15 mouse cellular contexts compared by ENCODE assay signal in the genomic region with DNA sequence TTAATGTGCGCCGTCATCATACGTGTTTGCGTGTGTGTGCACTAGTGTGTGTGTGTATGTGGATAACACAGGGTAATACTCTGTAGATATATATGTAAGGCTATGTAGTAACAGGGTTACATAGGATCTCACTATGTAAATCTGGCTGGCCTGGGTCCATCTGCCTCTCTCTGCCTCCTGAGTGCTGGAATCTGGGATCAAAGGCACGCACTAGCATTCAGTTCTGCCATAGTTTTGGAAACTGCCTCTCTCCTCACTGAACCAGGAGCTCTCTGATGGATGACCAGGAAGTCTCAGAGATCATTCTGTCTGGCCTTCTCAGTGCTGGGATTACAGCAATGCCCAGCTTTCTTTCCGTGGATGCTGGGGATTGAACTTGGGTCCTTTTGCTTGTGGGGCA. TPM values are rescaled to one million over a fixed set of nuclear protein-coding genes. Genes with fewer than 3 reads are reported as not detected.
A peak's percentile ranks its signal among the peaks of the same experiment; 100 is the strongest.
DNase-seq lines count a peak whose midpoint lies in the region; ATAC-seq and TF ChIP-seq lines count a peak whose summit lies in the region.
"Had no signal": no experiment of that assay in that cellular context is flagged by ENCODE, and none has a peak within 500 bp of the region (broad histone marks: within the 10 kb centered on the region; RNA-seq: fewer than 3 reads in every experiment).

No protein-coding gene starts in this region.

- DNase-seq in forebrain, embryonic 10.5 days (ENCODE audit: extremely low spot score, low spot score) = no peak
- no peak for DNase-seq in ES-E14 (ENCODE audit: low read depth, low spot score)
- no peak for DNase-seq in layer of hippocampus, adult 8-10 months (ENCODE audit: low spot score in 2 of 2)
- no peak for DNase-seq in c-Kit-positive CD71-positive TER-119-positive erythroid progenitor cells, embryonic 14.5 days (ENCODE audit: low spot score)
- DNase-seq: cerebellum, adult 8-10 months; gastrocnemius, postnatal 36 days; lung, postnatal 10 days; thymus, adult 2 months had no signal

- peaks cover 36% of the 10 kb centered on the region for H3K4me1 ChIP-seq in forebrain, embryonic 16.5 days (replicated peaks; ENCODE audit: control insufficient read depth, insufficient read depth, low read length)
- peaks cover 80% of the 10 kb centered on the region for H3K4me1 ChIP-seq in forebrain, embryonic 10.5 days
- H3K4me1 ChIP-seq in intestine, embryonic 16.5 days (ENCODE audit: control insufficient read depth, insufficient read depth, low read length) = peaks cover 23% of the 10 kb centered on the region
- H3K4me1 ChIP-seq in intestine, postnatal 0 days (replicated peaks; ENCODE audit: control insufficient read depth, insufficient read depth, low read length) = no peaks in the 10 kb centered on the region
- peaks cover 26 to 49% of the 10 kb centered on the region in 2 experiments for H3K4me1 ChIP-seq in ES-E14 (ENCODE audit: control insufficient read depth in 2 of 2, insufficient read depth in 2 of 2, low read length in 2 of 2, poor library complexity in 1 of 2)
- peaks cover 65% of the 10 kb centered on the region for H3K4me1 ChIP-seq in limb, embryonic 12.5 days (replicated peaks)

- H3K27me3 ChIP-seq in forebrain, embryonic 16.5 days (replicated peaks; ENCODE audit: control insufficient read depth, insufficient read depth, low read length) = no peaks in the 10 kb centered on the region
- H3K27me3 ChIP-seq in forebrain, embryonic 10.5 days (ENCODE audit: poor library complexity, severe bottlenecking) = peaks cover 77% of the 10 kb centered on the region
- no peaks in the 10 kb centered on the region for H3K27me3 ChIP-seq in intestine, embryonic 16.5 days (replicated peaks; ENCODE audit: control insufficient read depth, insufficient read depth, low read length)
- H3K27me3 ChIP-seq in intestine, postnatal 0 days (replicated peaks; ENCODE audit: control insufficient read depth, insufficient read depth, low read length) = 0 out of 2 replicates have a peak, but pooled peaks cover 8% of the 10 kb centered on the region
- no peaks in the 10 kb centered on the region for H3K27me3 ChIP-seq in limb, embryonic 12.5 days

- in situ Hi-C loops in ES-E14 (cut with MboI; ENCODE audit: low sequenced_read_pairs in 2 of 2, unreplicated experiment in 2 of 2) = no loop called here

- no peaks in the 10 kb centered on the region for H3K9me3 ChIP-seq in forebrain, embryonic 16.5 days (ENCODE audit: control insufficient read depth, low read length)
- no peaks in the 10 kb centered on the region for H3K9me3 ChIP-seq in forebrain, embryonic 10.5 days
- H3K9me3 ChIP-seq in intestine, embryonic 16.5 days (ENCODE audit: control insufficient read depth, low read length) = no peaks in the 10 kb centered on the region
- no peaks in the 10 kb centered on the region for H3K9me3 ChIP-seq in intestine, postnatal 0 days (ENCODE audit: control insufficient read depth)
- H3K9me3 ChIP-seq in ES-E14 (ENCODE audit: control insufficient read depth, insufficient read depth, low read depth, low read length) = no peaks in the 10 kb centered on the region
- H3K9me3 ChIP-seq in limb, embryonic 12.5 days = no peaks in the 10 kb centered on the region
- H3K9me3 ChIP-seq: hindbrain, embryonic 12.5 days; midbrain, embryonic 15.5 days had no signal

- no peak overlapping the region for H3K4me2 ChIP-seq in forebrain, embryonic 16.5 days (ENCODE audit: low read length)
- H3K4me2 ChIP-seq in intestine, embryonic 16.5 days (ENCODE audit: low read depth, low read length) = no peak overlapping the region
- no peak overlapping the region for H3K4me2 ChIP-seq in intestine, postnatal 0 days (replicated peaks; ENCODE audit: low read depth)
- H3K4me2 ChIP-seq in limb, embryonic 12.5 days = peak overlapping the region; percentile 60; the same call in 1 of the 2 replicates
- H3K4me2 ChIP-seq: hindbrain, embryonic 12.5 days; midbrain, embryonic 15.5 days had no signal

- 79% methylated on average over 6 of the region's 6 CpGs for whole genome bisulfite sequencing in forebrain, embryonic 16.5 days
- 77% methylated on average over 6 of the region's 6 CpGs for WGBS in forebrain, embryonic 10.5 days
- 78% methylated on average over 6 of the region's 6 CpGs for WGBS in intestine, embryonic 16.5 days
- WGBS in intestine, postnatal 0 days = 86% methylated on average over 6 of the region's 6 CpGs
- WGBS in limb, embryonic 12.5 days = 70% methylated on average over 6 of the region's 6 CpGs

- ATAC-seq in forebrain, embryonic 16.5 days = no peak
- no peak for ATAC-seq in intestine, embryonic 16.5 days
- no peak for ATAC-seq in intestine, postnatal 0 days
- ATAC-seq in limb, embryonic 12.5 days (ENCODE audit: insufficient number of reproducible peaks, insufficient read depth, low FRiP score, low TSS enrichment, low read depth) = no peak
- ATAC-seq: activated CD4-positive, CD25-positive, alpha-beta regulatory T cell, adult 4 months; midbrain, embryonic 15.5 days had no signal

- H3K36me3 ChIP-seq in forebrain, embryonic 16.5 days (ENCODE audit: control insufficient read depth, insufficient read depth) = no peaks in the 10 kb centered on the region
- H3K36me3 ChIP-seq in forebrain, embryonic 10.5 days (replicated peaks) = no peaks in the 10 kb centered on the region
- no peaks in the 10 kb centered on the region for H3K36me3 ChIP-seq in intestine, embryonic 16.5 days (ENCODE audit: control insufficient read depth, insufficient read depth, low read length)
- no peaks in the 10 kb centered on the region for H3K36me3 ChIP-seq in intestine, postnatal 0 days (ENCODE audit: control insufficient read depth, insufficient read depth)
- no peaks in the 10 kb centered on the region for H3K36me3 ChIP-seq in ES-E14 (ENCODE audit: control insufficient read depth, insufficient read depth, low read length, poor library complexity, severe bottlenecking)
- no peaks in the 10 kb centered on the region for H3K36me3 ChIP-seq in limb, embryonic 12.5 days
- H3K36me3 ChIP-seq: hindbrain, embryonic 12.5 days; midbrain, embryonic 15.5 days had no signal

- no peak overlapping the region for H3K9ac ChIP-seq in forebrain, embryonic 16.5 days (replicated peaks; ENCODE audit: low read depth, low read length)
- no peak overlapping the region for H3K9ac ChIP-seq in intestine, embryonic 16.5 days (ENCODE audit: low read depth, low read length)
- H3K9ac ChIP-seq in intestine, postnatal 0 days (ENCODE audit: low read depth, low read length) = no peak overlapping the region
- peak overlapping the region; percentile 26; the same call in 1 of the 2 replicates for H3K9ac ChIP-seq in ES-E14 (ENCODE audit: insufficient read depth, low read depth, low read length, poor library complexity, severe bottlenecking)
- H3K9ac ChIP-seq in limb, embryonic 12.5 days (replicated peaks) = 0 out of 2 replicates have a peak overlapping the region, but pooled peaks have one; percentile 18
- H3K9ac ChIP-seq: hindbrain, embryonic 12.5 days; midbrain, embryonic 15.5 days had no signal

- no peak overlapping the region for H3K4me3 ChIP-seq in forebrain, embryonic 16.5 days (replicated peaks; ENCODE audit: low read length)
- no peak overlapping the region for H3K4me3 ChIP-seq in forebrain, embryonic 10.5 days
- no peak overlapping the region for H3K4me3 ChIP-seq in intestine, embryonic 16.5 days (ENCODE audit: low read length)
- no peak overlapping the region for H3K4me3 ChIP-seq in intestine, postnatal 0 days (ENCODE audit: low read depth, low read length)
- H3K4me3 ChIP-seq in ES-E14 (ENCODE audit: insufficient read depth in 1 of 2, low read depth in 1 of 2, low read length in 2 of 2, poor library complexity in 1 of 2, severe bottlenecking in 1 of 2) = peak overlapping the region in 1 of 2 experiments; percentile 71; a peak in 1 of 4 replicates
- no peak overlapping the region for H3K4me3 ChIP-seq in limb, embryonic 12.5 days (replicated peaks)
- H3K4me3 ChIP-seq: hindbrain, embryonic 12.5 days; midbrain, embryonic 15.5 days had no signal

- peak overlapping the region; percentile 66 for H3K27ac ChIP-seq in forebrain, embryonic 16.5 days (ENCODE audit: low read length)
- H3K27ac ChIP-seq in forebrain, embryonic 10.5 days = no peak overlapping the region
- H3K27ac ChIP-seq in intestine, embryonic 16.5 days (ENCODE audit: low read length) = peak overlapping the region; percentile 14; the same call in 1 of the 2 replicates
- no peak overlapping the region for H3K27ac ChIP-seq in intestine, postnatal 0 days (ENCODE audit: low read depth, low read length)
- H3K27ac ChIP-seq in ES-E14 (ENCODE audit: insufficient read depth, low read depth, low read length, poor library complexity, severe bottlenecking) = peak overlapping the region; percentile 50; the same call in 1 of the 2 replicates
- peak overlapping the region; percentile 92 for H3K27ac ChIP-seq in limb, embryonic 12.5 days
- H3K27ac ChIP-seq: midbrain, embryonic 15.5 days had no signal

- TF ChIP-seq CTCF in intestine, postnatal 0 days (IDR thresholded peaks at IDR 0.05; ENCODE audit: low read depth) = no peak

TF ChIP-seq in ES-E14, 5 proteins besides CTCF, POLR2A, EP300 and RAD21:
- TF ChIP-seq HCFC1 (IDR thresholded peaks at IDR 0.05; ENCODE audit: borderline replicate concordance, insufficient read depth, low read length) (no peak), ZC3H11A (IDR thresholded peaks at IDR 0.05; ENCODE audit: borderline replicate concordance, low read depth, low read length) (no peak), MAFK (IDR thresholded peaks at IDR 0.05; ENCODE audit: insufficient read depth, low read depth, low read length) (no peak), CHD2 (IDR thresholded peaks at IDR 0.05; ENCODE audit: low read depth, low read length) (no peak), ZNF384 (IDR thresholded peaks at IDR 0.05; ENCODE audit: low read depth, low read length) (no peak)

RNA-seq across cellular contexts. Expression of a gene that starts 44.4 kb away (rescaled TPM):
- 24.9 and 25.8 TPM in 2 replicates for polyA plus RNA-seq in forebrain, embryonic 16.5 days (2015; fragmentation: Nextera tagmentation; extraction: Ambion mirVana)
- 10.5 and 11.2 TPM in 2 replicates for polyA plus RNA-seq in forebrain, embryonic 10.5 days (2016; fragmentation: Nextera tagmentation; extraction: Ambion mirVana)
- polyA plus RNA-seq in intestine, embryonic 16.5 days (2015; fragmentation: Nextera tagmentation; extraction: Ambion mirVana) = 6.4 and 6.6 TPM in 2 replicates
- 5.1 and 5.8 TPM in 2 replicates for polyA plus RNA-seq in intestine, postnatal 0 days (2015; fragmentation: Nextera tagmentation; extraction: Ambion mirVana)
- 52.4 and 61.6 TPM in 2 replicates for total RNA-seq in ES-E14 (2012; rRNA removed)
- 17.0 and 17.1 TPM in 2 replicates for polyA plus RNA-seq in limb, embryonic 12.5 days (2016; fragmentation: Nextera tagmentation; extraction: Ambion mirVana)
- 100 to 1,000 TPM in 3 of 4 experiments, 10 to 100 TPM in 1; 94.9 to 137 (median 109) TPM for total RNA-seq in layer of hippocampus, adult 8-10 months (2022)

Comparison
In these comparisons a context has a peak if more than half of its experiments do, and no peak if none do; other contexts are left out.
1. H3K27ac ChIP-seq: peak in forebrain, embryonic 16.5 days (single experiment), intestine, embryonic 16.5 days (single experiment), ES-E14 (single experiment) and limb, embryonic 12.5 days (single experiment); none in forebrain, embryonic 10.5 days (single experiment) and intestine, postnatal 0 days (single experiment).
2. H3K9ac ChIP-seq: peak in ES-E14 (single experiment) and limb, embryonic 12.5 days (single experiment); none in forebrain, embryonic 16.5 days (single experiment), intestine, embryonic 16.5 days (single experiment) and intestine, postnatal 0 days (single experiment).